Mouse (Mus musculus): ENCODE data around the gene Anxa9.
"Not testable (repeated sequence)": the region's sequence is repeated elsewhere in the genome, so short reads cannot be mapped to it uniquely, and the experiment has no call there.

The Anxa9 gene

GRCm38 (mm10) chr3:95307100-95307499 is at the start of gene Anxa9:
Gene Anxa9, minus strand, starts transcription at chr3:95307176.
- no peak for DNase-seq (ENCODE audit: low spot score)

GRCm38 (mm10) chr3:95355911-95356544 is 49.1 kb upstream of the Anxa9 start:
- not testable (repeated sequence) for DNase-seq (ENCODE audit: low spot score)

- DNase-seq (ENCODE audit: low spot score): no peak
These were observed 42.5 kb upstream of the Anxa9 start for GRCm38 (mm10) chr3:95349491-95349890.

- not testable (repeated sequence) for DNase-seq (ENCODE audit: low spot score)
These were observed 41.4 kb upstream of the Anxa9 start for GRCm38 (mm10) chr3:95348343-95348742.

GRCm38 (mm10) chr3:95346454-95346853 is 39.5 kb upstream of the Anxa9 start:
- DNase-seq (ENCODE audit: low spot score): no peak

GRCm38 (mm10) chr3:95343356-95344000 is 36.5 kb upstream of the Anxa9 start:
- not testable (repeated sequence) for DNase-seq (ENCODE audit: low spot score)

- DNase-seq (ENCODE audit: low spot score): no peak
These were observed 31.3 kb upstream of the Anxa9 start for GRCm38 (mm10) chr3:95338251-95338650.

GRCm38 (mm10) chr3:95337345-95337744 is 30.4 kb upstream of the Anxa9 start:
- no peak for DNase-seq (ENCODE audit: low spot score)

GRCm38 (mm10) chr3:95331528-95331927 is 24.6 kb upstream of the Anxa9 start:
- no peak for DNase-seq (ENCODE audit: low spot score)

- DNase-seq (ENCODE audit: low spot score): no peak
These were observed 21.9 kb upstream of the Anxa9 start for GRCm38 (mm10) chr3:95328803-95329404.

GRCm38 (mm10) chr3:95324454-95325144 is 17.6 kb upstream of the Anxa9 start:
- DNase-seq (ENCODE audit: low spot score): no peak

GRCm38 (mm10) chr3:95323429-95323828 is 16.5 kb upstream of the Anxa9 start:
- no peak for DNase-seq (ENCODE audit: low spot score)

GRCm38 (mm10) chr3:95319701-95320625 is 13.0 kb upstream of the Anxa9 start:
- DNase-seq (ENCODE audit: low spot score): no peak

GRCm38 (mm10) chr3:95319110-95319509 is 12.1 kb upstream of the Anxa9 start:
- no peak for DNase-seq (ENCODE audit: low spot score)

- DNase-seq (ENCODE audit: low spot score): no peak
These were observed 11.6 kb upstream of the Anxa9 start for GRCm38 (mm10) chr3:95318548-95318947.

GRCm38 (mm10) chr3:95317414-95318080 is 10.6 kb upstream of the Anxa9 start:
- no peak for DNase-seq (ENCODE audit: low spot score)

- no peak for DNase-seq (ENCODE audit: low spot score)
These were observed 9.0 kb upstream of the Anxa9 start for GRCm38 (mm10) chr3:95315844-95316550.

- DNase-seq (ENCODE audit: low spot score): peak; percentile 87
These were observed 8.3 kb upstream of the Anxa9 start for GRCm38 (mm10) chr3:95315094-95315843.

- no peak for DNase-seq (ENCODE audit: low spot score)
These were observed 7.6 kb upstream of the Anxa9 start, which contains the start of gene Cers2 for GRCm38 (mm10) chr3:95314486-95315093. Gene Cers2, plus strand, starts transcription at chr3:95314791.
